Mouse (Mus musculus) myocyte (in vitro differentiated cells): ENCODE data around the gene Prcc.

Source experiments
- CEBPB ChIP-seq: IDR thresholded peaks from 2 replicates; pipeline ENCODE4 v1.6.1; 2011; ENCODE audit warnings: mild to moderate bottlenecking, moderate library complexity; ENCODE audit not compliant: poor library complexity, insufficient read depth, severe bottlenecking
- MAX ChIP-seq: IDR thresholded peaks from one replicate; pipeline ENCODE4 v1.6.1; 2011; ENCODE audit warnings: low read depth, mild to moderate bottlenecking, control low read depth
- POLR2A ChIP-seq: IDR thresholded peaks from one replicate; pipeline ENCODE4 v1.6.1; 2011; ENCODE audit warnings: low read depth, mild to moderate bottlenecking, control low read depth, moderate library complexity; ENCODE audit not compliant: insufficient read length
- REST ChIP-seq: IDR thresholded peaks from one replicate; pipeline ENCODE4 v1.6.1; 2011; ENCODE audit warnings: mild to moderate bottlenecking, control low read depth, moderate library complexity; ENCODE audit not compliant: insufficient read depth, insufficient read length
- TCF12 ChIP-seq: IDR thresholded peaks from one replicate; pipeline ENCODE4 v1.6.1; 2011; ENCODE audit warnings: mild to moderate bottlenecking, control low read depth; ENCODE audit not compliant: poor library complexity, insufficient read depth, severe bottlenecking
- TCF3 ChIP-seq: IDR thresholded peaks from one replicate; pipeline ENCODE4 v1.6.1; 2011; ENCODE audit warnings: low read depth, control low read depth; ENCODE audit not compliant: insufficient read length
- USF1 ChIP-seq: IDR thresholded peaks from one replicate; pipeline ENCODE4 v1.6.1; 2011; ENCODE audit warnings: low read depth, mild to moderate bottlenecking, control low read depth, moderate library complexity

- TF ChIP-seq POLR2A (peak; percentile 14), MAX (no peak), TCF12 (no peak), CEBPB (no peak), REST (no peak), USF1 (no peak), TCF3 (no peak)
These were observed 21.2 kb upstream of the Prcc start for GRCm38 (mm10) chr3:87906601-87906980.
